Mouse (Mus musculus) left cerebral cortex, adult 2 months (tissue): ENCODE data around the gene Thap2. TPM values are rescaled to one million over a fixed set of nuclear protein-coding genes. Genes with fewer than 3 reads are reported as not detected.

ENCODE experiments used
- DNase-seq, 2 experiments: peaks; one replicate each; pipeline ENCODE4 v3.0.0; 2021 to 2022; ENCODE audit warnings: low spot score in 2 of 2, mixed read lengths in 1 of 2; ENCODE audit errors: extremely low spot score in 1 of 2
- H3K27ac ChIP-seq: fragments of 200-600 bp; 2 replicates; pipeline ENCODE4 v1.8.1; 2022
- H3K4me3 ChIP-seq: fragments of 200-600 bp; 2 replicates; pipeline ENCODE4 v1.8.1; 2022
- CTCF ChIP-seq: fragments of 200-600 bp; IDR thresholded peaks from 2 replicates; pipeline ENCODE4 v1.8.1; 2022; ENCODE audit warnings: antibody characterized with exemption, mild to moderate bottlenecking, moderate library complexity
- intact Hi-C: fragments of 180-260 bp; cut with DNase I; formaldehyde crosslinking; loops from one replicate; pipeline ENCODE4 v1.15.1; 2025
- total RNA-seq, 2 experiments: library from RNA; stranded (reverse); gene quantifications; 2 replicates each; pipeline ENCODE4 v1.2.3; 2021

Thap2 gene
- total RNA-seq, 2 experiments from 2014 or later, result 13.0 to 14.5 TPM

DNA sequence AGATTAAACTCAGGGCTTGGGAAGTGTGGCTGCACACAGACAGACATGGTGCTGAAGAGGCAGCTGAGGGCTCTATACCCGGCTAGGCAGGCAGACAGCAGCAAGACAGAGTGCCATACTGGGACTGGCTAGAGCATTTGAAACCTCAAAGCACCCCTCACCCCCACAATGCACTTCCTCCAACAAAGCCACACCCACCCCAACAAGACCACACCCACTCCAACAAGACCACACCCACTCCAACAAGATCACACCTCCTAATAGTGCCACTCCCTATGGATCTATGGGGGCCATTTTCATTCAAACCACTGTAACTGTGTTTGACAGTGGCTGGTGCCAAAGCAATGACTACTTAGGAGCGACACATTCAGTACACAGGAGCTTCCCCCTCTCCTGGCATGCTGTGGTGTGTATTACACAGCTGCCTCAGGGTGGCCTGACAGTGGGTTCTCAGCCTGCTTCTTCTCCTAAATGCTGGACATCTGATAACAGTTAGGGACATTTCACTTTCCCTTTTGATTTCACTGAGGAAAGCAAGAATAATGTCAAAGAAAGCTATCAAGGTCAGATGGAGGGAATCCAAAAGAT, 33.3 kb downstream of the Thap2 start:
- TF ChIP-seq CTCF, result no peak
- intact Hi-C loops, result no loop called here

DNA sequence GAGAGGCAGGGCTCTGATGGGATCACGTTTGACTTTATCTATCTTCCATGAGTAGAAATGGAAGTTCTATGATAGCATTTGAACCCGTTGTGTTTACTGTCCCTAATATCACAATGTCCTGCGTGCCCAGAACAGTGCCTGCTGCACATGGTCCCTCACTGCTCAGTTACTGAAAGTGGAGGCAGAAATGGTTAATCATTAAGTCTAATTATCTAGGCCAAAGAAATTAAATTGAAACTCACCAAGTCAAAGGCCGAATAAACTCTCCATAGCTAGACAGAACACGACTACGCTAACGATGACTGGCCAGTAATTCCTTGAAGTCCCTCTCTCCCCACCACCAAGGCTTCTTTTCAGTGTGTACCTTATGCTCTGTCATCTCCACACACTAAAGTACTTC, 34.7 kb downstream of the Thap2 start:
- no peak for TF ChIP-seq CTCF
- DNase-seq, result no peak
- Histone ChIP-seq H3K4me3 (no peak overlapping the region), H3K27ac (no peak overlapping the region)
- intact Hi-C loops, result no loop called here

More for the DNA sequence above, 33.3 kb downstream of the Thap2 start:
- Histone ChIP-seq H3K4me3 (no peak overlapping the region), H3K27ac (no peak overlapping the region)
- no peak for DNase-seq

DNA sequence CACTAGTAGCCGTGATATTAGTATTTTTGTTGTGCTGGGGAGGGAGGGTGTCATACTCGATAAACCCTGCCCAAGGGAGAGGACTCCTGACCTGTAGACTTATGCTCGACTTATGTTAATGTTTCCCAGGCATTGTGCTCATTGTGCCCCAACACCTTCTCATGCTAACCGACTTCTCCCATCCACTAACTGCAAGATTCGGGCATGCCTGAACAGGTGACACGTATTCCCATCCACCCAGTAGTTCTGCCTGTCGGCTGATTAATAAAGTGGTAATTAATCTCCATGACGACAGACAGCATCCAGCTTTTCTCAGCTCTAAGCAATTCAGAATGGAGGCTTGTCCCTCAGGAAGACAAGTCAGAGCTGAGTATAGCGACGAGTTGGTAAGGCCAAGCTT, 35.2 kb downstream of the Thap2 start:
- no peak for DNase-seq
- no peak overlapping the region for H3K4me3 ChIP-seq
- intact Hi-C loops, result no loop called here
- H3K27ac ChIP-seq, result no peak overlapping the region
- no peak for TF ChIP-seq CTCF

DNA sequence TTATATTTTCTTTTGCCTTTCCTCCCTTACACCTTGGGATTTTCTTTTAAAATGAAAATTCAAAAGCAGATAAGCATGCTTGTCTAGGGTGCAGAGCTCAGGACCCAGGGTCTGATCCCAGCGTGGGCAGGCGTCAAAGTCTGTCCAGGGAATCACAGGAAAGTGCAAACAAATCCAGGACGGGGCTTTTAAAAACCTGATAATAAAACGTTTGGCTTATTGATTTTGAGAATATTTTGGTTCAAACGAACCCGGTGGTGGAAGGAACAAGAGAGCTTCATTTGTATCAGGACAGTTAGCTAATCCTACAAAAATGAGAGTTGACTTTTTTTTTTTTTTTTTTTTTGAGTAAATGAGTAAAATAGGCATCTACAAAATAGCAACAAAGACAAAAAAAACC, 36.1 kb downstream of the Thap2 start:
- intact Hi-C loops, result no loop called here

DNA sequence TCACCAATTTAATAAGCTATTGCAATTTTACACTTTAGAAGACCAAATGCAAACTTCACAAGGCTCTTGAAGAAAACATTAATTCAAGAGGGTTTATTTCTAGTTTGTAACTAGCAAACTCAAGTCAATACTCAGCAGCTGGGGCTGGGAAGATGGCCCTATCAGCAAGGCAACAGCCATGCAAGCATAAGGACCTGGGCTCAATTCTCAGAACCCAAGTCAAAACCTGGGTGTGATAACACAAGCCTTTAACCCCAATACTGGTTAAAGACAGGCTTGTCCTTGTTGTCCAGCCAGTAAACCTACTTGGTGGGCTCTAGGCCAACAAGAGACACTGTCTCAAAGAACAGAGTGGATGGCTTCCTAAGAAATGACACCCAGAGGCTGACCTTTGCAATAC, 37.8 kb downstream of the Thap2 start:
- intact Hi-C loops, result no loop called here
- no peak for TF ChIP-seq CTCF
- no peak for DNase-seq
- H3K4me3 ChIP-seq, result no peak overlapping the region
- no peak overlapping the region for H3K27ac ChIP-seq

More for the DNA sequence above, 36.1 kb downstream of the Thap2 start:
- DNase-seq, result no peak
- TF ChIP-seq CTCF, result no peak
- H3K27ac ChIP-seq, result no peak overlapping the region
- H3K4me3 ChIP-seq, result no peak overlapping the region

DNA sequence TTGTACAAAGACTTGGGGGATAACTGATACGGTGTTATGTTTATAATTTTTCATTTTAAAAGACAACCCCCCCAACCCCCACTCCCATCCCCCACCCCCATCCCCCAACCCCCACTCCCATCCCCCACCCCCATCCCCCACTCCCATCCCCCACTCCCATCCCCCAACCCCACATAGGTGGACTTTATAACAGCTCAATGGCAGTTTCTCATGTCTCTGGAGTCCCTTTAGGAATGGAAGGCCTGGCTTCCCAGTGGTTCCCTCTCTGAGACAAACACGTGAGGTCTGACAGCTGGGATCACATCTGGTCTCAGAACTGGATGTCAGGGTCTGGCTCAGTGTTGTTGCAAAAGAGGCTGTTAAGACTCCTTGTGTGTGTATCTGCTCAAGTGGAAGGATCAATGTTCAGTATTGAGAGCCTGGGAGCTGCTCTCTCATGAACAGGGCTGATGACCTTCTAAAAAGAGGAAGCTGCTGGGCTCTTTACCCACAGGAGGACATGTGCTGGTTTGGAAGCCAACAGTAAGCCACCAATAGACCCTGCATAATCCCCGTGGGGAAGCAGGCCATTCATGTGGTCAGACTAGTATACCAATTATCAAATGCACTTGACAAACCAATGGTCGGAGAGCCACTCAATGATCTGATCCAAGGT, 41.3 kb downstream of the Thap2 start:
- no peak for DNase-seq
- Histone ChIP-seq H3K4me3 (no peak overlapping the region), H3K27ac (no peak overlapping the region)
- no peak for TF ChIP-seq CTCF
- intact Hi-C loops, result no loop called here

DNA sequence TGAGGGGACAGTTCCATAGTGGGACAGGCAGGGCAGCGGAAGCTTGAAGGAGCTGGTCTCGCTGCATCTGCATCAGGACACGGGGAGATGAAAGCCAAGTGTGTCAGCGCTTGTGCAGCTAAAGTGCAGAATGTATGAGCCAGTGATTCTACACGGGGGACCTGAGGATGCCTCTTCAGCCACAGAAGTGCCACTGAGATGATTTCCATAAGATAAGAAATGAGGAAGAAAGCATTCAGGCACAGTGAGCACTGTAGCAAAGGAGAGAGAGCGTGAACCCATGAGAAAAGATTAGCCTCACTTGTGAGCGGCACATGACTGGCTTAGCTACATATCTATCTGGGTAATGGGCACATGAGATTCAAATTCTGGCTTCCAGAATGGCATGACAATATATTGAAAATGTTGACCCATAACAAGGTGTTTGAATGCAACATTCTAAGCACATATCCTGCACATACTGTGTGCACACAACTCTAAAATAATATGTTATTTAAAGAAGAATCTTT, 44.4 kb downstream of the Thap2 start:
- TF ChIP-seq CTCF, result no peak
- intact Hi-C loops, result no loop called here
- DNase-seq, result no peak
- no peak overlapping the region for H3K4me3 ChIP-seq
- no peak overlapping the region for H3K27ac ChIP-seq

DNA sequence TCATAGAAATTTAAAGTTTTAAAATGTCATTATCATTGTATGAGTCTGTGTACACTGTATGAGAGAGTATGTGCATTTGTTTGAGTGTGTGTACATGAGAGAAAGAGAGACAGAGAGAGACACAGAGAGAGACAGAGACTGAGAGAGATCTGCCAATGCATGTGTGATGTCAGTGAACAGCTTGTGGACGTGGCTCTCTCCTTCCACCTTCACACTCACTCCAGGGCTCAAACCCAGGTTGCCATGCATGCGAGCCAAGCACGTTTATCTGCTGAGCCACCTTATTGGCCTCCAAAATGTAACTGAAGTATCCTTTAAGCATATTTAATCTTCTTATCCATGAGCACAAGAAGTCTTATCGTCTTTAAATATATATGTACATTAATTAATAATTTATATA, 47.3 kb downstream of the Thap2 start:
- Histone ChIP-seq H3K27ac (no peak overlapping the region), H3K4me3 (no peak overlapping the region)
- intact Hi-C loops, result no loop called here
- no peak for TF ChIP-seq CTCF
- no peak for DNase-seq

DNA sequence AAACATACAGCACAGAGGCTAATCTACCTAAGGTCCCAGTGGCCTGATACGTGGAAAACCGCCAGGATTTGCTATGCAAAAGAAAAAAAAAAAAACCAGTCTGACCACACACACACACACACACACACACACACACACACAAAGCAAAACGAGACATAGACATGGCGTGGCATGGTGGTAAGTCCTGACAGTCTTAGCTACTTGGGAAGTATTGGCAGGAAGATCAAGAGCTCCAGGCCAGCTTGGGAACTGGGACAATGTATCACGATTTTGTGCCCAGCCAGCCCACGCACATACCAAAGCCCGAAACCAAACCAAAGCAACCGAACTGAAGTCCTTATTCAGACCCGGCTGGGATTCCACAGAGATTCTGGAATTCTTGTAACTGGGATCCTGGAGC, 50.7 kb downstream of the Thap2 start:
- no peak for TF ChIP-seq CTCF
- Histone ChIP-seq H3K27ac (no peak overlapping the region), H3K4me3 (no peak overlapping the region)
- DNase-seq, result no peak
- intact Hi-C loops, result no loop called here

DNA sequence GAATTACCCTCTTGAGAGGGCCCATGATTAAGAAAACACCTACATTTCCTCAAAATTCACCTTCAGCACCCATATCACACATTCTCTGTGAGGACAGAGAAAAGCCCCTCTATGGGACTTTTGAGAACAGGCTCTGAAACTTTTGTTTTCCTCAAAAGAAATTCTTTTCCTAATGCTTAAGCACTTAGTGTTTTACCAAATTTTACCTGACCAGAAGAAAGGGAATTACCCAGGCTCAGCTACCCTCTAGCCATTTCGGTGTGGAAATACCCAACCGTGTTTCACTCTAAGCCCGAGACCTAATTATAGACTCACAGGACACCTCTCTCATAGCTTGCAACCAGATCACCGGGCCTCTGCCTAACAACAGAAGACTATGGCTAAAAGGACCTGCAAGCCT, 51.2 kb downstream of the Thap2 start:
- intact Hi-C loops, result no loop called here
- Histone ChIP-seq H3K4me3 (no peak overlapping the region), H3K27ac (no peak overlapping the region)
- TF ChIP-seq CTCF, result no peak
- no peak for DNase-seq

DNA sequence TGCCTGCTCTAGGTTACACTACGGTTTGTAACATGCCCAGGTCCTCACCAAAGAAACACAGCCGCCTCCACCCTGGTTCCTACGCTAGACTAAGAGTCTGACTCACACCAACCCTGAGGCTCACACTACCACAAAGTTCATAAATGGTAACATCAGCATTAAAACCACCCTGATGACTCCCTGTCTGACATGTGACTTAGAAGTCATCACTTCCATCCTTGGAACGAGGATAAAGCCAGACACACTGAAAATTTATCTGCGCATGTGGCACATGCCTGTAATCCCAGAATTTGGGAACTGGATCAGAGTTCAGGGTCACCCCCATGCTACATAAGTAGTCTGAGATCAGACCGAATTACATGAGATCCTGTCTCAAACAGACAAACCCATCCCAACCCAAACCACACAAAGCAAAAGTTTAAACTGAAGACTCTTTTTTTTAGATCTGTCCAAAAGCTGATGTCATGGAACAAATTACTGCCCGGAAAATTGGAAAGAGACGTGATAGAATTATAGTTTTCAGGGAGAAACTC, 51.8 kb downstream of the Thap2 start:
- Histone ChIP-seq H3K4me3 (no peak overlapping the region), H3K27ac (no peak overlapping the region)
- intact Hi-C loops, result no loop called here
- DNase-seq, result no peak
- no peak for TF ChIP-seq CTCF

DNA sequence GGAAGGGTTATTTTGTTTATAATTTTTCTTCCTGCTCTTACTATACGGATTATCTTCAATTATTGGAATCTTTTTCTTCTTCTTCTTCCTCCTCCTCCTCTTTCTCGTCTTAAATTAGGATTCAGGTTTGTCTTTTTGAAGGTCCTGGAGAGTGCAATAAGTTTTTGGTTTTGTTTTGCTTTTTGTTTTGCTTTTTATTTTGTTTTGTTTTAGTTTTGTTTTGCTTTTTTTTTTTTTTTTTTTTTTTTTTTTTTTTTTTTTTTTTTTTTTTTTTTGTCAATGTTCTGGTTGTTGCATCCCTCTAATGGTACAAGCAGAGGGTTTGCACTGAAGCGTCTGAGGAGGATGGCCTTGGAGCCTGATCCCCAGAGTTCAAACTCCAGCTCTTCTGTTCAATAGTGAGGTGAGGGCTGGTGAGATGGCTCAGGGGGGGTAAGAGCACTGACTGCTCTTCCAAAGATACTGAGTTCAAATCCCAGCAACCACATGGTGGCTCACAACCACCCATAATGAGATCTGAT, 55.2 kb downstream of the Thap2 start:
- no peak overlapping the region for H3K4me3 ChIP-seq
- intact Hi-C loops, result loop anchor here (10.0 kb wide), 1 partner anchor 866 kb away; no protein-coding TSS in a partner anchor
- TF ChIP-seq CTCF, result no peak

More for the DNA sequence above, 55.2 kb downstream of the Thap2 start:
- H3K27ac ChIP-seq, result no peak overlapping the region
- DNase-seq, result no peak
